Mouse (Mus musculus): ENCODE measurements around the gene Tex30.

Tex30 gene

GRCm38 (mm10) chr1:44042555-44042915 lies 59.7 kb downstream of the Tex30 start:
- no peak for DNase-seq (ENCODE audit: low read depth, low spot score)

DNA sequence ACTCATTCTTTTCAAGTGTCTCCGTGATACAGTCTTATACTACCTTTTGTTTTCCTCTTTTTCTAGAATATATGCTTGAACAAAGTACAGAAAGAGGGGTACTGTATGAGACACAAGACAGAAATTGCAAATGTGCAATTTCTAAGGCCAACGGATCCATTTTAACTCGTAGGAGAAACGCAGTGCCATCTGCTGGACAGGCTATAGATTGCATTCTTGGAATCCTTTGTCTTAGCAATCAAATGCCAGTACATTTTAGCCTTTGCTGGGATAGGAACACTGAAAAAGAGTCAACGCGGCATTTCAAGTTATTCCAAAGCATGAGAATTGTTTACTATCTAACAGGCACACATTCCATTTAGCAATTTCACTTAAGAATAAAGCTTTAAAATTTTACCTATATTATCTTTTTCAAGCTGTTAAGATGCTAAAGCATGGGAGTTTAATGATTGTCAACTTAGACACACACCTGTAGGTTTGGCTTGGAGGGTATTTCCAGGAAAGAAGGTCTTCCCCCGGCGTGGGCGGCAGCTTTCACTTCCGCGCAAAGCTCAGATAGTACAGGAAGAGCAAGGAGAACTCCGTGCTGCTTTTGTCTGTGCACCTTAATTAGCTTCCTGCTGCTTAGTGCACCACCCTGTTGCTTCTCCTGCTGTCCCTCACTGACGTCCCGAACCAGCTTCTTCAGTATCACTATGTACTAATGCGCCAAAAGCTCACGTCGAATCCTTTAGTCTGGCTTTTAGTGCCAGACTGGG lies 60.3 kb downstream of the Tex30 start:
- peak; percentile 78 for DNase-seq (ENCODE audit: low read depth, low spot score)
